Mouse (Mus musculus): ENCODE measurements at regions not wholly inside any gene's neighbourhood (a gene's known extent, or its start where the extent isn't known, plus 50 kb on each side); places are given as distances from the start of the nearest gene placed in this dataset.

GRCm38 (mm10) chr2:61113916-61114315 is 150.9 kb upstream of the Rbms1 start:
- Histone ChIP-seq H3K36me3 (no peaks in the 10 kb centered on the region), H3K9me3 (no peaks in the 10 kb centered on the region), H3K27ac (no peak overlapping the region), H3K27me3 (no peaks in the 10 kb centered on the region), H3K4me2 (no peak overlapping the region), H3K4me3 (no peak overlapping the region), H3K9ac (no peak overlapping the region), H3K4me1 (no peaks in the 10 kb centered on the region)
- 82% methylated on average over 6 of the region's 6 CpGs for WGBS
- no peak for ATAC-seq (ENCODE audit: insufficient number of reproducible peaks, low FRiP score, low TSS enrichment, low read depth)

DNA sequence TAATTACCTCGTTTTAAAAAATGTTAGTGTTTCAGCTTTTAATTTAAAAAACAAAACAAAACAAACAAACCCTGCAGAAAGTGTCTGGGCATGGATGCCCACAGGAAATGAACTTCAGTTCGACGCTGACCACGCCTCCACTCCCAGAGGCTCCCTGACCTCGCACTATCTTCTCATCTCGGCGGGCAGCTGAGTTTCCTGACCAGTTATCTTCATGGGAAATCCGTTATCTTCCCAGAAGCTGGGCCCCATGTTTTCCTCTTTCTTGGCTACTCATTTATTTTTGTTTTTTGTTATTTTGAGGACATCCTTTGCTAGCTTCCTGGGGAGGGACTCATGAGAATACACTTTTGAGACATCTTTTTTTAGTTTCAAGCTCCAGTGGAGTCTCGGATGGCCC is 147.6 kb upstream of the Rbms1 start:
- Histone ChIP-seq H3K27me3 (no peaks in the 10 kb centered on the region), H3K9me3 (no peaks in the 10 kb centered on the region), H3K36me3 (no peaks in the 10 kb centered on the region), H3K4me1 (no peaks in the 10 kb centered on the region), H3K9ac (no peak overlapping the region), H3K27ac (no peak overlapping the region), H3K4me2 (no peak overlapping the region), H3K4me3 (no peak overlapping the region)
- 69% methylated on average over 9 of the region's 9 CpGs for whole genome bisulfite sequencing
- ATAC-seq (ENCODE audit: insufficient number of reproducible peaks, low FRiP score, low TSS enrichment, low read depth): no peak

GRCm38 (mm10) chr2:61109564-61109963 is 146.6 kb upstream of the Rbms1 start:
- ATAC-seq (ENCODE audit: insufficient number of reproducible peaks, low FRiP score, low TSS enrichment, low read depth): no peak
- no peak overlapping the region for H3K27ac ChIP-seq
- H3K9me3 ChIP-seq: no peaks in the 10 kb centered on the region
- no peak overlapping the region for H3K4me3 ChIP-seq
- no peaks in the 10 kb centered on the region for H3K27me3 ChIP-seq
- H3K36me3 ChIP-seq: no peaks in the 10 kb centered on the region
- no peaks in the 10 kb centered on the region for H3K4me1 ChIP-seq
- WGBS: 68% methylated on average over 3 of the region's 3 CpGs
- no peak overlapping the region for H3K4me2 ChIP-seq
- H3K9ac ChIP-seq: no peak overlapping the region

DNA sequence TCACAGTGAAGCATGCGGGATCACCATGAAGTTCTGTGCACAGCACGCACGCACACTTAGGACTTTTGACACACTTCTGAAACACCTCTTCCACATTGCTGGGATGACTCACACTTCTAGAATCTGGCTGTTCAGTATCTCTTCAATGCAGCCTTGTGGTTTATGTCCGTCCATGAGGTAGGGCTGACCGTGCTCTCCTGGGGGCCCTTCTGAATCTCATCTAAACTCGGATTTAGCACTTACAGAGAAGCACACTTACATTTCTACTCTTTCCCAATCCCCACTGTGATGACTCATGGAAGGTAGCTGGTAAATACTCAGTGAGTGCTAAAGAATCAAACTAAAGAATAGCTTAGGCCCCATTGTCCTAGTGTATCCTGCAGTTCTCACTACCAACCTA is 142.2 kb upstream of the Rbms1 start:
- H3K4me1 ChIP-seq: no peaks in the 10 kb centered on the region
- no peak for ATAC-seq (ENCODE audit: insufficient number of reproducible peaks, low FRiP score, low TSS enrichment, low read depth)
- WGBS: 88% methylated on average over 6 of the region's 6 CpGs
- no peak overlapping the region for H3K4me3 ChIP-seq
- H3K27ac ChIP-seq: no peak overlapping the region
- H3K9ac ChIP-seq: no peak overlapping the region
- no peaks in the 10 kb centered on the region for H3K36me3 ChIP-seq
- no peak overlapping the region for H3K4me2 ChIP-seq
- H3K27me3 ChIP-seq: no peaks in the 10 kb centered on the region
- no peaks in the 10 kb centered on the region for H3K9me3 ChIP-seq

DNA sequence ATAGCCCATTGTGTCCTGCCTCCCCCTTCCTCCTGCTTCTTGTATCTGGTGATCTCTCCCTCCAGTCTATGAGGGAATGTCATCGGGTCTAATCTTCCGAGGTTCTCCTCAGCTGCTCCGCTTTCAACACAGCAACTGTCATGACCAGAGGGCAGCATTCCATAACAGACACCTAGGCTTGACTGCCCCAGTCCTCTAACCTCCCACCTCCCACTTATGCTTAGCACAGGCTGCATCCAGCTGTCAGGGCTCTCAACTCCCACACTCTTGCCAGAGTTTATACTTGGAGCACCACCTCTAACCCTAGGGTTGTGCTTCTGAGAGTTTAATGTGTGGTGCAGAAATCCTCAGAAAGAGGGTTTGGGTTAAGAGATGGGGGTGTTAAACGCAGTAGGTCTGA is 137.9 kb upstream of the Rbms1 start:
- ATAC-seq (ENCODE audit: insufficient number of reproducible peaks, low FRiP score, low TSS enrichment, low read depth): no peak
- 84% methylated on average over 4 of the region's 4 CpGs for WGBS
- H3K9me3 ChIP-seq: no peaks in the 10 kb centered on the region
- no peak overlapping the region for H3K27ac ChIP-seq
- no peak overlapping the region for H3K9ac ChIP-seq
- H3K27me3 ChIP-seq: no peaks in the 10 kb centered on the region
- no peaks in the 10 kb centered on the region for H3K36me3 ChIP-seq
- H3K4me1 ChIP-seq: no peaks in the 10 kb centered on the region
- no peak overlapping the region for H3K4me2 ChIP-seq
- H3K4me3 ChIP-seq: no peak overlapping the region

DNA sequence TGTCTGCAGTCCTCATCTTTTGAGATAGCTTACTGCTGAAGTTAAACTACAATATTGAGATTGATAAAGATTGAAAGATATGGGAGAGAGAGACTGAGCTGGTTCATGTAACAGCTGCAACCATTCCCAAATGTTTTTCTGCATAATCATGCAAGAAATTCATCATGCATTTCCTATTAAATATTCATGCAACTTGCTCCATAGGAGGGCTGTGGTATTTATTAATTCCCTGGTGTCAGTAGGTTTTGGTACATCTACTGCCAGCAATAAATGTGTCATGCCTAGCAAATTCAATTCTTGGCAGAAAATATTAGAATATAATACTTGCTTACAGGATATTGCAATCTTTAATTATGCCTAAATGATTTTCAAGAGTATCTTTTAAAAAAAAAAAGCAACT is 125.5 kb upstream of the Rbms1 start:
- Histone ChIP-seq H3K27me3 (no peaks in the 10 kb centered on the region), H3K27ac (no peak overlapping the region), H3K4me2 (no peak overlapping the region), H3K36me3 (no peaks in the 10 kb centered on the region), H3K4me3 (no peak overlapping the region), H3K4me1 (no peaks in the 10 kb centered on the region), H3K9me3 (no peaks in the 10 kb centered on the region), H3K9ac (no peak overlapping the region)
- no peak for ATAC-seq (ENCODE audit: insufficient number of reproducible peaks, low FRiP score, low TSS enrichment, low read depth)

DNA sequence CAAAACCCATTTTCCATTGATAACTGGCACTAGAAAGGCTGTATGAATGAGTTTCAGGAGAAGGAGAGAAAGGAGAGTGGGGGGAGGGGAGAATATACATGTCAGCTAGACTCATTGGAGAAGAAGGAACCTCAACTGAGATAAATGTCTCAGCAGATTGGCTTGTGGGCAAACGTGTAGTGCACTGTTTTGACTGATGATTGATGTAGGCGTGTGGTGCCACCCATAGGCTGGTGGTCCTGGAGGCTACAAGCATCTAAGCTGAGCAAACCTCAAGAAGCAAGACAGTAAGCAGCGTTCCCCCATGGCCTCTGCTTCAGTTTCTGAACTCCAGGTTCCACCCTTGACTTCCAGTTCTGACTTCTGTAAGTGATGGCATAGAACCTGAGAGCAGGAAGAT is 121.8 kb upstream of the Rbms1 start:
- no peak overlapping the region for H3K4me2 ChIP-seq
- no peak overlapping the region for H3K27ac ChIP-seq
- no peaks in the 10 kb centered on the region for H3K4me1 ChIP-seq
- ATAC-seq (ENCODE audit: insufficient number of reproducible peaks, low FRiP score, low TSS enrichment, low read depth): no peak
- H3K9ac ChIP-seq: no peak overlapping the region
- no peaks in the 10 kb centered on the region for H3K36me3 ChIP-seq
- H3K27me3 ChIP-seq: no peaks in the 10 kb centered on the region
- H3K9me3 ChIP-seq: no peaks in the 10 kb centered on the region
- WGBS: 64% methylated on average over 3 of the region's 3 CpGs
- no peak overlapping the region for H3K4me3 ChIP-seq

DNA sequence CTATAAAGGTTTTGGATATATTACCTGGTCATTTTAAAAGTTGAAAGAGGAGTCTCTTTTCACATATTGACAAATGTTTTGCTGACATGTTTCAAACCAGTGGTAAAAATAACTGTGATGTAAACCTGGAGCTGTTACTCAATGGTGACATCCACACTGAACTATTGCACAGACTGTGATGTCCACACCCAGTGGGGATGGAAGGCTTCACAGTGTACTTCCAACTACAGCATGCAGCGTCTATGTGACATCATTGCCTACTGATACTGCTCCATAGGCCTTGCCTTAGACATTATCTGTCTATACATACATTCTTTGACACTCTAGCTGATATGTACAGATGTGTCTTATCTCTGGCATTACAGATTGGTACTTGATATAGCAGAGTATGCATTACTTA is 120.1 kb upstream of the Rbms1 start:
- no peaks in the 10 kb centered on the region for H3K9me3 ChIP-seq
- no peak for ATAC-seq (ENCODE audit: insufficient number of reproducible peaks, low FRiP score, low TSS enrichment, low read depth)
- H3K4me3 ChIP-seq: no peak overlapping the region
- WGBS: 89% methylated on average over 1 of the region's 1 CpGs
- no peak overlapping the region for H3K27ac ChIP-seq
- H3K9ac ChIP-seq: no peak overlapping the region
- no peaks in the 10 kb centered on the region for H3K4me1 ChIP-seq
- H3K4me2 ChIP-seq: no peak overlapping the region
- H3K27me3 ChIP-seq: no peaks in the 10 kb centered on the region
- H3K36me3 ChIP-seq: no peaks in the 10 kb centered on the region

- Histone ChIP-seq H3K9ac (no peak overlapping the region), H3K9me3 (no peaks in the 10 kb centered on the region), H3K27me3 (no peaks in the 10 kb centered on the region), H3K27ac (no peak overlapping the region), H3K4me2 (no peak overlapping the region), H3K36me3 (no peaks in the 10 kb centered on the region), H3K4me1 (no peaks in the 10 kb centered on the region), H3K4me3 (no peak overlapping the region)
- ATAC-seq (ENCODE audit: insufficient number of reproducible peaks, low FRiP score, low TSS enrichment, low read depth): no peak
These were observed 119.6 kb upstream of the Rbms1 start for GRCm38 (mm10) chr2:61082640-61083039.

DNA sequence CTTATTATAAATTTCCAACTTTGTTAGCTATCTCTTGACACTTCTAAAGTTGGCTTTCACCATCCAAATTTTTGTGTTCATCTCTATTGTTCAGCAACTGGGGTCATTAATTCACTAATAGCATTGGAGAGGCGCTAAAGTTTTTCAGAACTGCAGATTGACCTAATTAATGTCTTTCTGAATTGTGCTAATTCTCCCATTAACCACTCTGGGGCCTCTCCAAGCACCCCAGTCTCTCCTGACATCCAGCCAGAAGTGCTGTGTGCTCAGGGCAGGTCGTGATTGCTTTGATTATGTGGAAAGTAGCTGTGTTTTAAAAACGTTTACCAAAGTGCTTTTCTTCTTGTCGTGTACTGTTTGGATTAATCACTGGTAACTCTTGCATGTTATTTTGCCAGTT is 117.0 kb upstream of the Rbms1 start:
- Histone ChIP-seq H3K27ac (no peak overlapping the region), H3K4me2 (no peak overlapping the region), H3K36me3 (no peaks in the 10 kb centered on the region), H3K9ac (no peak overlapping the region), H3K4me3 (no peak overlapping the region), H3K27me3 (no peaks in the 10 kb centered on the region), H3K9me3 (no peaks in the 10 kb centered on the region), H3K4me1 (no peaks in the 10 kb centered on the region)
- ATAC-seq (ENCODE audit: insufficient number of reproducible peaks, low FRiP score, low TSS enrichment, low read depth): no peak
- 45% methylated on average over 4 of the region's 4 CpGs for WGBS

DNA sequence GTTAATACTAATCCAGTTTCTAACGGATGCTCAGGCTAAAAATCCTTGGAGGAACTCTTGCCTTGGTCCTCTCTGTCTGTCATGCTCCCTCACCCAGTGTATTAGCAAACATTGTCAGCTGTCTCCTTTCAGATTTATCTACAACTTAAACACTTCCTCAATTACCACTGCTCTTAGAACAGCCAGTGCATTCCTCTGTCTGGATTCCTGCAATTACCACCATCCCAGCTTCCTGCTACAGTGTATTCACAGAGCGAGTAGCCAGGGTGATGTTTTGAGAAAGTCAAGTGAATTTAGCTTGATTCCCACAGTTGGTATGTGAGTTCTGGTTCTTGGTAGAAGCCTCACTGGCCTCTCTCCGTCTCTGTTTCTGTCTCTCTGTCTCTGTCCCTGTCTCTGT is 108.0 kb upstream of the Rbms1 start:
- no peak overlapping the region for H3K4me2 ChIP-seq
- no peak overlapping the region for H3K9ac ChIP-seq
- 33% methylated on average over 3 of the region's 3 CpGs for WGBS
- H3K4me1 ChIP-seq: no peaks in the 10 kb centered on the region
- no peak overlapping the region for H3K27ac ChIP-seq
- no peak overlapping the region for H3K4me3 ChIP-seq
- no peaks in the 10 kb centered on the region for H3K9me3 ChIP-seq
- H3K27me3 ChIP-seq: no peaks in the 10 kb centered on the region
- no peaks in the 10 kb centered on the region for H3K36me3 ChIP-seq
- no peak for ATAC-seq (ENCODE audit: insufficient number of reproducible peaks, low FRiP score, low TSS enrichment, low read depth)

DNA sequence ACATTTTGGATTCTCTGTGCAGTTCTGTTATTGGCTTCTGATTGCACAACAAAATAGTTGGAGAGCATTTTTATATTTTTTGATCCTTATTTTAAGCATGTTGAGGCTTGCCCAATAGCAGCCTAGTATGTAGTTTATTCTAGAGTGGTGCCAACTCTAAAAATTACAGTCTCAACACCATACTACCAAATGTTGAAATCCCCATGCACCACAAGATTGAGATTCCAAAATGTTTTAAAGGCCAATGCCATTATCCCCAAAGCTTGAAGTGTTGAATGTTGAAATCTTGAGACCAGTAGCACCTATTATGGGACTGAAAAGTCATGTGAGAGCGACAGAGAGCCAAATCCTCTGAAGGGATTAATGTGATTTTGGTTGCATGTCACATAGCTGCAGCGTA is 104.9 kb upstream of the Rbms1 start:
- H3K9ac ChIP-seq: no peak overlapping the region
- 78% methylated on average over 2 of the region's 2 CpGs for whole genome bisulfite sequencing
- no peak for ATAC-seq (ENCODE audit: insufficient number of reproducible peaks, low FRiP score, low TSS enrichment, low read depth)
- H3K27ac ChIP-seq: no peak overlapping the region
- no peaks in the 10 kb centered on the region for H3K9me3 ChIP-seq
- H3K27me3 ChIP-seq: no peaks in the 10 kb centered on the region
- no peaks in the 10 kb centered on the region for H3K36me3 ChIP-seq
- H3K4me1 ChIP-seq: no peaks in the 10 kb centered on the region
- no peak overlapping the region for H3K4me3 ChIP-seq
- H3K4me2 ChIP-seq: no peak overlapping the region

GRCm38 (mm10) chr2:61062125-61062524 is 99.1 kb upstream of the Rbms1 start:
- ATAC-seq (ENCODE audit: insufficient number of reproducible peaks, low FRiP score, low TSS enrichment, low read depth): no peak
- Histone ChIP-seq H3K27me3 (no peaks in the 10 kb centered on the region), H3K27ac (no peak overlapping the region), H3K36me3 (no peaks in the 10 kb centered on the region), H3K4me1 (peaks cover 13% of the 10 kb centered on the region), H3K9ac (no peak overlapping the region), H3K4me3 (no peak overlapping the region), H3K9me3 (no peaks in the 10 kb centered on the region), H3K4me2 (no peak overlapping the region)
- 22% methylated on average over 2 of the region's 2 CpGs for WGBS
